Mouse (Mus musculus) cortical plate, adult 2 months (tissue): ENCODE measurements around the gene Ppp1r8. TPM values are rescaled to one million over a fixed set of nuclear protein-coding genes. Genes with fewer than 3 reads are reported as not detected.

Source experiments
- H3K27ac ChIP-seq: fragments of 200-500 bp; 2 replicates; pipeline ENCODE4 v1.5.1; 2012; ENCODE audit warnings: low read length, control low read depth, inconsistent platforms; ENCODE audit not compliant: insufficient read depth
- H3K4me1 ChIP-seq: fragments of 200-500 bp; 2 replicates; pipeline ENCODE4 v1.6.1; 2011; ENCODE audit warnings: low read length; ENCODE audit not compliant: control insufficient read depth, insufficient read depth
- H3K4me3 ChIP-seq: fragments of 200-500 bp; 2 replicates; pipeline ENCODE4 v1.5.1; 2011; ENCODE audit warnings: mild to moderate bottlenecking, low read length, control low read depth; ENCODE audit not compliant: insufficient read depth
- CTCF ChIP-seq: fragments of 200-500 bp; IDR thresholded peaks from 2 replicates; pipeline ENCODE4 v1.5.1; 2011; ENCODE audit warnings: mild to moderate bottlenecking, control low read depth, low read length; ENCODE audit not compliant: insufficient read depth; ENCODE audit errors: extremely low read depth
- POLR2A ChIP-seq: fragments of 200-500 bp; IDR thresholded peaks from 2 replicates; pipeline ENCODE4 v1.6.1; 2011; ENCODE audit warnings: mild to moderate bottlenecking, low read length, control low read depth; ENCODE audit not compliant: insufficient read depth; ENCODE audit errors: extremely low read depth
- polyA plus RNA-seq: library from polyadenylated mRNA; depleted of rRNA; stranded (reverse); fragments of >200 nt; gene quantifications from 2 replicates; pipeline ENCODE4 v1.2.3, GENCODE M21; 2012

Ppp1r8 gene
- polyA plus RNA-seq, 1 experiment, result 55.2 TPM

- Histone ChIP-seq H3K4me3 (no peak overlapping the region), H3K27ac (no peak overlapping the region), H3K4me1 (peaks cover 2% of the 10 kb centered on the region)
- TF ChIP-seq CTCF (no peak), POLR2A (no peak)
Measured at GRCm38 (mm10) chr4:132807771-132808641, 35.0 kb downstream of the Ppp1r8 start.

DNA sequence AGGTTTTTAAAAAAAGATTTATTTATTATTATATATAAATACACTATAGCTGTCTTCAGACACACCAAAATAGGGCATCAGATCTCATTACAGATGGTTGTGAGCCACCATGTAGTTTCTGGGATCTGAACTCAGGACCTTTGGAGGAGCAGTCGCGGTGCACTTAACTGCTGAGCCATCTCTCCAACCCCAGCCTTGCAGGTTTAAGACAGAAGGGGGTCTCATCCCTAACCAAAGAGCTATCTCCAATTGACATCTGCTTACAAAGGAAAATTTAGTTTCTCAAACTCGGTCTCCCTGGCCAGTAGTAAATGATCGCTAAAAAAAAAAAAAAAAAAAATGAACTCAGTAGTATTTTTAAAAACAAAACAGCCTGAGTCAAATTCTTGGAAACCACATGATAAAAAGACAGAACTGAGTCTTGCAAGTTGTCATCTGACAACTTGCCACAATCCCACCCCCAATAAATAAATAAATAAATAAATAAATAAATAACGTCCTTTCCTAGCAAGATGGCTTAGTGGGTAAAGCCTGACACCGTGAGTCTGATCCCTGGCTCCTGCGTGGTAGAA lies 36.3 kb downstream of the Ppp1r8 start:
- no peak overlapping the region for H3K4me3 ChIP-seq
- H3K4me1 ChIP-seq, result peaks cover 2% of the 10 kb centered on the region
- TF ChIP-seq CTCF (no peak), POLR2A (no peak)
- H3K27ac ChIP-seq, result no peak overlapping the region

- Histone ChIP-seq H3K4me1 (peaks cover 2% of the 10 kb centered on the region), H3K4me3 (no peak overlapping the region), H3K27ac (no peak overlapping the region)
- TF ChIP-seq CTCF, result no peak
- TF ChIP-seq POLR2A, result no peak
Measured at GRCm38 (mm10) chr4:132805599-132806197, 37.3 kb downstream of the Ppp1r8 start.

DNA sequence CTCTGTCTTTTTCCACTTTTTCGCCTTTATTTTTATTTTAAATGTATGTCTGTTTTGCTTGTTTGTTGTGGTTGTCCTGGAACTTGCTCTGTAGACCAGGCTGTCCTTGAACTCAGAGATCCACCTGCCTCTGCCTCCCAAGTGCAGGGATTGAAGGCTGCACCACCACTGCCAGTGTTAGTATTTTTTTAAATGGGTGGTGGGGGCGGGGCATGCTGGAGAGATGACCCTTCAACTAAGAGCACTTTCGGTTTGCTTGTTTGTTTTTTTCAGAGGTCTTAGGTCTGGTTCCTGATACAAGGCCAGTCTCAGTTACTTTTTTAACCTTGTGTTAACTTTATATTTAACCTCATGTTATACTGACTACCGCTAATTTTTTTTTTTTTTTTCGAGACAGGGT lies 37.8 kb downstream of the Ppp1r8 start:
- TF ChIP-seq POLR2A (no peak), CTCF (no peak)
- Histone ChIP-seq H3K4me3 (no peak overlapping the region), H3K27ac (no peak overlapping the region), H3K4me1 (peaks cover 2% of the 10 kb centered on the region)

DNA sequence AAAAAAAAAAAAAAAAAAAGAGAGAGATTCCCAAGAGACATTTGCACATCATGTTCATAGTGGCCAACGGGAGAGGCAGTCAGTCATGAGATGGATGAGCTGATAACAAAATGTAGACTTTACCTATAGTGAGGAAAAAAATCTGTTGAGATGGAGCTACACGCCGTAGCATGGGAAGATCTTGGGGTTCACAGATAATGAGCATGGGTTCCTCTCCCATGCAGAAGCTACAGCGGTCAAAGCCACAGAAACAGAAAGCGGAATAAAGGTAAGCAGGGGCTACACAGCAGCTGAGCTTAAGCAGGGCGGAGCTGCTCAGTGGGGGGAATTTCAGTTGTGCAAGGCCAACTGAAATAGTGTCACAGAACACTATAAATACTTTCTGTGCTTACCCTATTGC lies 38.6 kb downstream of the Ppp1r8 start:
- no peak for TF ChIP-seq CTCF
- TF ChIP-seq POLR2A, result no peak
- Histone ChIP-seq H3K4me3 (no peak overlapping the region), H3K4me1 (peaks cover 2% of the 10 kb centered on the region), H3K27ac (no peak overlapping the region)

DNA sequence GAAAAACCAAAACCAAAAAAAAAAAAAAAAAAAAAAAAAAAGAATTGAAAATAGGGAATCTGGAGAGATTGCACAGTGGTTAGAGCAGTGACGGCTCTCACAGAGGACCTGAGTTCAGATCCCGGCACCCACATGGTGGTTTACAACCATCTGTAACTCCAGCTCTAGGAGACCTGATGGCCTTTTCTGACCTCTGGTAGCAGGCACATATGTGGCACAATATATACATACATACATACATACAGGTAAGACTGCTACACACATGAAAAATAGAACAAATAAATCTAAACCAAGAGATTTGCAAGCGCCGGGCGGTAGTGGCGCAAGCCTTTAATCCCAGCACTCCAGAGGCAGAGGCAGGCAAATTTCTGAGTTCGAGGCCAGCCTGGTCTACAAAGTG lies 39.1 kb downstream of the Ppp1r8 start:
- Histone ChIP-seq H3K4me1 (peaks cover 2% of the 10 kb centered on the region; the same call in 1 of the 2 replicates), H3K4me3 (no peak overlapping the region), H3K27ac (no peak overlapping the region)
- TF ChIP-seq CTCF (no peak), POLR2A (no peak)

GRCm38 (mm10) chr4:132803212-132803611 lies 39.8 kb downstream of the Ppp1r8 start:
- no peak overlapping the region for H3K4me3 ChIP-seq
- no peak overlapping the region for H3K27ac ChIP-seq
- peaks cover under 1% of the 10 kb centered on the region; the same call in 1 of the 2 replicates for H3K4me1 ChIP-seq
- no peak for TF ChIP-seq POLR2A

GRCm38 (mm10) chr4:132802171-132802637 lies 40.8 kb downstream of the Ppp1r8 start:
- no peak overlapping the region for H3K27ac ChIP-seq
- H3K4me3 ChIP-seq, result no peak overlapping the region
- no peaks in the 10 kb centered on the region for H3K4me1 ChIP-seq
- TF ChIP-seq POLR2A (no peak), CTCF (no peak)

DNA sequence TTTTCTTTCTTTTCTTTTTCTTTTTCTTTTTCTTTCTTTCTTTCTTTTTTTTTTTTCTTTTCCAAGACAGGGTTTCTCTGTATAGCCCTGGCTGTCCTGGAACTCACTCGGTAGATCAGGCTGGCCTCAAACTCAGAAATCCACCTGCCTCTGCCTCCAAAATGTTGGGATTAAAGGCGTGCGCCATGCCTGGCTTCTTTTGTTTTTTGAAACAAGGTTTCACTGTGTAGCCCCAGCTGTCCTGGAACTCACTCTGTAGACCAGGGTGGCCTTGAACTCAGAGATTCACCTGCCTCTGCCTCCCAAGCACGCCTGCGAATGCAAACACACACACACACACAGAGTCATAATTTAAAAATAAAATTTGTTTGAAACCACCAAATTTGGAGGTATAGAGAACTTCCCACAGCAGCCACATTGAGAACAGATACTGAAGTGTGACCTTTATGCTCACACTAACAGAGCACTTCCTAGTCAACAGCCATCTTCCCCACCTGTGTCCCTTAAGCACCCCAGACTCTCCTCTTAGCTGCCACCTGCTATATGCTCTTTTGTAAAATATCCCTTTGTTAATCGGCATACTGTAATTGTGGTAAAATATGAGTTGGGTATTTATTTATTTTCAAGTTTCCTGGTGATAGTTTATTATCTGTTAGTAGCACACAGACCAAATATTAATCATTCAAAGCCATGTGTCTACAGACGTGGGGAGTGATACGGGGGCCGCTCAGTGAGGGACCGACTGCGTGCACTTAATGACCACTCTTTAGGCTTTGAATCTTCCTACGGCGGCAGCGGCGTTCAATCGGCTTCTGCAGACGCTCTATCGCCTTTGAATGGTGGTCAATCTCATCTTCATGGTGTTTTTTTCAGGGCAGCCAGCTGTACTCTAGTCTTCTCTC lies 41.5 kb downstream of the Ppp1r8 start:
- Histone ChIP-seq H3K4me1 (no peaks in the 10 kb centered on the region), H3K4me3 (no peak overlapping the region), H3K27ac (no peak overlapping the region)
- TF ChIP-seq CTCF, result no peak
- TF ChIP-seq POLR2A, result no peak
